Mouse (Mus musculus) liver, embryonic 11.5 days (tissue): ENCODE results near the gene Slamf1. TPM values are rescaled to one million over a fixed set of nuclear protein-coding genes. Genes with fewer than 3 reads are reported as not detected.
A peak's percentile ranks its signal among the peaks of the same experiment; 100 is the strongest.

Source experiments
- ATAC-seq: fragments of 200-750 bp; cut with Nextera tagmentation; replicated peaks from 2 replicates; pipeline ENCODE4 v1.8.0; 2017; ENCODE audit warnings: moderate number of reproducible peaks, mild to moderate bottlenecking, moderate TSS enrichment, moderate library complexity; ENCODE audit not compliant: low FRiP score
- DNase-seq: peaks from one replicate; pipeline ENCODE4 v3.0.0-alpha.2; 2017; ENCODE audit warnings: low spot score
- H3K27ac ChIP-seq: fragments of 300-500 bp; sonication (generic); 2 replicates; pipeline ENCODE4 v1.5.1; 2014; ENCODE audit warnings: mild to moderate bottlenecking, low read depth, low read length, control low read depth
- H3K27me3 ChIP-seq: fragments of 300-500 bp; sonication (generic); replicated peaks from 2 replicates; pipeline ENCODE4 v1.6.1; 2014; ENCODE audit warnings: low read length, mixed read lengths; ENCODE audit not compliant: control insufficient read depth, insufficient read depth
- H3K36me3 ChIP-seq: fragments of 300-500 bp; sonication (generic); 2 replicates; pipeline ENCODE4 v1.6.1; 2014; ENCODE audit warnings: mild to moderate bottlenecking, low read length, moderate library complexity, mixed read lengths; ENCODE audit not compliant: control insufficient read depth, insufficient read depth
- H3K4me1 ChIP-seq: fragments of 300-500 bp; sonication (generic); replicated peaks from 2 replicates; pipeline ENCODE4 v1.6.1; 2014; ENCODE audit warnings: low read length, mixed read lengths; ENCODE audit not compliant: control insufficient read depth, insufficient read depth
- H3K4me2 ChIP-seq: fragments of 300-500 bp; sonication (generic); 2 replicates; pipeline ENCODE4 v1.6.1; 2014; ENCODE audit warnings: mild to moderate bottlenecking, control low read depth, moderate library complexity
- H3K4me3 ChIP-seq: fragments of 300-500 bp; sonication (generic); 2 replicates; pipeline ENCODE4 v1.5.1; 2014; ENCODE audit warnings: low read depth, low read length, control low read depth
- H3K9ac ChIP-seq: fragments of 300-500 bp; sonication (generic); 2 replicates; pipeline ENCODE4 v1.6.1; 2014; ENCODE audit warnings: low read depth, low read length, control low read depth
- H3K9me3 ChIP-seq: fragments of 300-500 bp; sonication (generic); 2 replicates; pipeline ENCODE4 v1.6.1; 2016; ENCODE audit warnings: low read length, inconsistent platforms, mixed read lengths; ENCODE audit not compliant: control insufficient read depth
- WGBS: fragments of 180-500 bp; shearing (Covaris S2); extraction: QIAGEN DNeasy Blood & Tissue Kit; methylation state at CpG from one replicate; pipeline ENCODE4 v1.1.7; 2014; 5-methylcytosine and 5-hydroxymethylcytosine counted together
- polyA plus RNA-seq: library from polyadenylated mRNA; unstranded; fragments of >200 nt; fragmentation: Nextera tagmentation; extraction: Ambion mirVana; gene quantifications from 2 replicates; pipeline ENCODE4 v1.2.1, GENCODE M21; 2014

Gene Slamf1
- polyA plus RNA-seq, 1 experiment from 2014 or later: 1.4 TPM

- DNase-seq (no peak), ATAC-seq (no peak)
- H3K9me3 ChIP-seq: no peaks in the 10 kb centered on the region
- no peak overlapping the region for H3K27ac ChIP-seq
- H3K27me3 ChIP-seq: no peaks in the 10 kb centered on the region
- no peak overlapping the region for H3K4me2 ChIP-seq
- H3K4me1 ChIP-seq: no peaks in the 10 kb centered on the region
- no peak overlapping the region for H3K9ac ChIP-seq
- 75% methylated on average over 5 of the region's 5 CpGs for WGBS
- no peak overlapping the region for H3K4me3 ChIP-seq
- no peaks in the 10 kb centered on the region for H3K36me3 ChIP-seq
Observed at GRCm38 (mm10) chr1:171774266-171774665, 7.3 kb downstream of the Slamf1 start.

- no peak overlapping the region for H3K4me3 ChIP-seq
- H3K4me1 ChIP-seq: no peaks in the 10 kb centered on the region
- H3K9me3 ChIP-seq: no peaks in the 10 kb centered on the region
- no peaks in the 10 kb centered on the region for H3K36me3 ChIP-seq
- ATAC-seq (no peak), DNase-seq (no peak)
- H3K27me3 ChIP-seq: no peaks in the 10 kb centered on the region
- 79% methylated on average over 11 of the region's 11 CpGs for WGBS
- H3K9ac ChIP-seq: no peak overlapping the region
- H3K27ac ChIP-seq: no peak overlapping the region
- H3K4me2 ChIP-seq: no peak overlapping the region
Observed at GRCm38 (mm10) chr1:171774678-171775077, 7.8 kb downstream of the Slamf1 start.

- Histone ChIP-seq H3K36me3 (no peaks in the 10 kb centered on the region), H3K27me3 (no peaks in the 10 kb centered on the region), H3K4me3 (no peak overlapping the region), H3K4me2 (no peak overlapping the region), H3K9ac (no peak overlapping the region), H3K27ac (no peak overlapping the region), H3K9me3 (no peaks in the 10 kb centered on the region), H3K4me1 (no peaks in the 10 kb centered on the region)
- ATAC-seq: no peak
- 87% methylated on average over 4 of the region's 4 CpGs for WGBS
- DNase-seq: no peak
Observed at GRCm38 (mm10) chr1:171775781-171776180, 8.9 kb downstream of the Slamf1 start.

GRCm38 (mm10) chr1:171777026-171777425 is 10.1 kb downstream of the Slamf1 start:
- Histone ChIP-seq H3K4me2 (no peak overlapping the region), H3K4me1 (no peaks in the 10 kb centered on the region), H3K27ac (no peak overlapping the region), H3K9ac (no peak overlapping the region), H3K4me3 (no peak overlapping the region), H3K27me3 (no peaks in the 10 kb centered on the region), H3K9me3 (no peaks in the 10 kb centered on the region), H3K36me3 (no peaks in the 10 kb centered on the region)
- ATAC-seq (no peak), DNase-seq (no peak)
- WGBS: 70% methylated on average over 7 of the region's 7 CpGs

DNA sequence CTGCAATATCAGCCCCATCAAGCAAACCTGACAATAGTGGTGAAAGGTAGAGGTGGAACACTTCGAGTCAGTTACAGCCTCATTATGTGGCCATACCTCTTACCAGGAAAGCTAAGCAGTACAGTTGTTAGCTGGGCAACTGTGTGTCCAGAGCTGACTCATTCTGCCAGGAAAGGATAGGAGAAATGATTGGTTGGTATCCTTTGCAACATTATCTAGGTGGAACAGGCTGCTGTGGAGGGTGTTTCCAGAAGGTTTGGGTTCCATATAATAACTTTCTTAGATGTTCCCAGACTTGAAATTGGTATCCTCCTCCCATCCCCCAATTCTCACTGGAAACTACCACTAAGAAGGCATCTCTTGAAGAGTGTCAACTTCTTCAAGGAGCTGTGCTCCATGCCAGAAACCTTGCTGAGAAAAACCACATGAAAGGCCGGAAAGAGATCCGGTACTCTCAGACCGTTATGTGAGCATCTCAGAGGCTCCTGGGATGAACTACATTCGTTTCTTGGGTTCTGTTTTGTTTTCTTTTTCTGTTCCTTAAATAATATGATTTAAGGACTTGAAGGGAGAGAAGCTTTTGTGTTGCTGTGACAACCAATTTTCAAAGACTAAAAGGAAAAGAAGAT is 15.5 kb downstream of the Slamf1 start:
- 76% methylated on average over 5 of the region's 5 CpGs for WGBS
- H3K36me3 ChIP-seq: no peaks in the 10 kb centered on the region
- H3K9me3 ChIP-seq: no peaks in the 10 kb centered on the region
- ATAC-seq: peak; percentile 61; the same call in 1 of the 2 replicates
- no peaks in the 10 kb centered on the region for H3K27me3 ChIP-seq
- H3K4me3 ChIP-seq: no peak overlapping the region
- no peaks in the 10 kb centered on the region for H3K4me1 ChIP-seq
- H3K4me2 ChIP-seq: no peak overlapping the region
- no peak for DNase-seq
- H3K9ac ChIP-seq: no peak overlapping the region
- no peak overlapping the region for H3K27ac ChIP-seq

GRCm38 (mm10) chr1:171785871-171786270 is 18.9 kb downstream of the Slamf1 start:
- Histone ChIP-seq H3K27me3 (no peaks in the 10 kb centered on the region), H3K9me3 (no peaks in the 10 kb centered on the region), H3K4me2 (no peak overlapping the region), H3K4me3 (no peak overlapping the region), H3K4me1 (peaks cover 8% of the 10 kb centered on the region; the same call in 1 of the 2 replicates), H3K27ac (no peak overlapping the region), H3K36me3 (no peaks in the 10 kb centered on the region), H3K9ac (no peak overlapping the region)
- DNase-seq: no peak
- ATAC-seq: no peak
- WGBS: 66% methylated on average over 1 of the region's 1 CpGs

DNA sequence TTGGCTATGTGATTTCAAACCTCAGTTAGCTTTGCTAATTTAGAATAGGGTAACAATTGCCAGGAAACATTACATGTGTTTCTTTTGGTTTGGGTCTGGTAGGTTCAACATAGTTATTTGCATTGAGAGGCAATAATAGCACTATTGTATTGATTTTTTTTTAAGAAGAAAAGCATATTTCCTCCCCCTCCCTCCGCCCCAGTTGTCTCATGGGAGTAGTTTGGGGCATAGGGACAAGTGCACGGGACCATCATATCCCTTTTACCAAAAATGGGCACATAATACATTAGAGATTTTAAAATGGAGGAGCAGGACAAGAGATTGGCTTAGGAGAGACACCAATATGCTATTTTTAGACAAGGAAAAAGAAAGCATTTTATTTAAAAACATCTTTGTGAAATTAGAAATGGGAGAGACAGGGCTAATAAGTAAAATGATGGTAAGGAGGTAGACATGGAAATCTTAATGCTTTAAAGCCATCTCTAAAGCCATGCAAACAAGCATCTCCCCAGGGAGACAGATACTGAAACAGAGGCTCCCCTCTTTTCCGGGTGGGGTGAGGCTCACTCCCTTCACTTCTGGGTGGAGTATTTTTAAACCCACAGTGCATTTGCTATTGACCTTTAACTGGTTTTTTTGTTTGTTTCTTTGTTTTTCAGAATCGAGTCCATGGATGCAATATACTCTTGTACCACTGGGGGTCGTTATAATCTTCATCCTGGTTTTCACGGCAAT is 20.5 kb downstream of the Slamf1 start:
- 67% methylated on average over 6 of the region's 6 CpGs for WGBS
- Histone ChIP-seq H3K9me3 (no peaks in the 10 kb centered on the region), H3K36me3 (no peaks in the 10 kb centered on the region), H3K27me3 (no peaks in the 10 kb centered on the region), H3K27ac (no peak overlapping the region), H3K9ac (no peak overlapping the region), H3K4me3 (no peak overlapping the region), H3K4me2 (no peak overlapping the region), H3K4me1 (peaks cover 8% of the 10 kb centered on the region; the same call in 1 of the 2 replicates)
- DNase-seq (no peak), ATAC-seq (no peak)

DNA sequence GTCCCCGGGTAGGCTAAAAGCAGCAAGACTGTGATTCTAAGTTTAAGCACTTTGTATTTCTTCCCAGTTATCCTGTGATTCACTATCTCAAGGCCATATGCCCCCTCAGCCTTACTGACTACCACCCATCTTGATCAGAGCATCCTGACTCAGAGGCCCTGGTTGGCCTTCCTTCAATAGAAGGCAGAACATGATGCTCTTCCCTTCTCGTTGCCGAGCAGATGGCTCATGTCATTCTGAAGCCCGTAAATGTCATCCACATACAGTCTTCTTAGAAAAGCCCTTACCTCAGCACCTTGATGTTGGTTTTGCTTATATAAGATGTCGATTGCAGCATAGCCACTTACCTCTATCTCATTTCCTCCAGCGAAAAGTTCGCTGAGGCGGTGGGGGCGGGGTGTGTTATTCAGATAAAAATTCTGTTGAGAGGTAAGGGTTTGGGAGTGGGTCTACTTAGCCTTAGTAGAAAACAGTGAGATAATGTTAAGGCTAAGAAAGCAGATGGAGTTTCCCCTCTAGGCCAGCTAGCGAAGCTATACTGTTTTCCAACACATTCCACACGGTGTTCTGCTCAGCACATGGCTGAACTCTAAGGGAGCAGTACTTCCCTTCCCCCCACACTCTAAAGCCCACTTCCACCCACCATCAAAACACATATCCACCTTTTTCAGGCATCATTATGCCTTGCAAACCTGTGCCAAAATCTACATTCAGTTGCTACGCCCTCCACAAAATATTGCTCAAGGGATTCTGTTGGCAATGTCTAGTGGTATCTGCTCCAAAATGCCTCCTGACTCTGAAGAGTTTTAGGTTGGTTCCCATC is 21.7 kb downstream of the Slamf1 start:
- no peak overlapping the region for H3K27ac ChIP-seq
- no peak overlapping the region for H3K9ac ChIP-seq
- WGBS: 50% methylated on average over 12 of the region's 12 CpGs
- no peak overlapping the region for H3K4me3 ChIP-seq
- peak; percentile 61 for ATAC-seq
- no peaks in the 10 kb centered on the region for H3K27me3 ChIP-seq
- H3K4me2 ChIP-seq: no peak overlapping the region
- H3K4me1 ChIP-seq: peaks cover 8% of the 10 kb centered on the region; the same call in 1 of the 2 replicates
- DNase-seq: no peak
- H3K36me3 ChIP-seq: no peaks in the 10 kb centered on the region
- H3K9me3 ChIP-seq: no peaks in the 10 kb centered on the region
